Mouse (Mus musculus) heart, adult 8-10 months (tissue): ENCODE measurements around the gene Ino80b. TPM values are rescaled to one million over a fixed set of nuclear protein-coding genes. Genes with fewer than 3 reads are reported as not detected.
A peak's percentile ranks its signal among the peaks of the same experiment; 100 is the strongest.

Source experiments
- DNase-seq: peaks from one replicate; pipeline ENCODE4 v3.0.0; 2022; ENCODE audit warnings: low spot score
- total RNA-seq, 4 experiments: library from RNA; stranded (reverse); gene quantifications; 2 replicates each; pipeline ENCODE4 v1.2.4; 2022

The Ino80b gene
- total RNA-seq, 4 experiments from 2014 or later: 11.3 to 19.5 (median 15.3) TPM

DNA sequence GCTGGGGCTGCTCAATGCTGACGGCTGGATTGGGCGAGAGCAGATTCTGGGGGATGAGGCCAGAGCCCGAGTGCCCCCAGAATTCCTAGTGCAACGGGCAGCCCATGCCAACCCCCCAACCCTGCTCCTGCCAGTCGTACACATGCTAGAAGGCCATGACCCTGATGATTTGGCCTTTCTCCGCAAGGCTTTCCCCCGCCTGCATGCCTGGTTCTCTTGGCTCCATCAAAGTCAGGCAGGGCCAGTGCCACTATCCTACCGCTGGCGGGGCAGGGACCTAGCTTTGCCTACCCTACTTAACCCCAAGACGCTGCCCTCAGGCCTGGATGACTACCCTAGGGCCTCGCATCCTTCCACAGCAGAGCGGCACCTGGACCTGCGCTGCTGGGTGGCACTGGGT, 7.6 kb downstream of the Ino80b start:
- no peak for DNase-seq

DNA sequence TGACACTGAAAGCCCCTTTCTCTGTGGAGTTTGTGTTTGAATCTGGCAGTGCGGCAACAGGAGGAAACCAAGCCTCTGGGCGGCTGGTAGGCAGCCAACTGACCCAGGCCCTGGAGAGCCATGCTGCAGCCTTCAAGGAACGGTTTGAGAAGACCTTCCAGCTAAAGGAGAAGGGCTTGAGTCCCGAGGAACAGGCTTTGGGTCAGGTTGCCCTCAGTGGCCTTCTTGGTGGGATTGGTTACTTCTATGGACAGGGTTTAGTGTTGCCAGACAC, 8.1 kb downstream of the Ino80b start:
- DNase-seq: no peak

DNA sequence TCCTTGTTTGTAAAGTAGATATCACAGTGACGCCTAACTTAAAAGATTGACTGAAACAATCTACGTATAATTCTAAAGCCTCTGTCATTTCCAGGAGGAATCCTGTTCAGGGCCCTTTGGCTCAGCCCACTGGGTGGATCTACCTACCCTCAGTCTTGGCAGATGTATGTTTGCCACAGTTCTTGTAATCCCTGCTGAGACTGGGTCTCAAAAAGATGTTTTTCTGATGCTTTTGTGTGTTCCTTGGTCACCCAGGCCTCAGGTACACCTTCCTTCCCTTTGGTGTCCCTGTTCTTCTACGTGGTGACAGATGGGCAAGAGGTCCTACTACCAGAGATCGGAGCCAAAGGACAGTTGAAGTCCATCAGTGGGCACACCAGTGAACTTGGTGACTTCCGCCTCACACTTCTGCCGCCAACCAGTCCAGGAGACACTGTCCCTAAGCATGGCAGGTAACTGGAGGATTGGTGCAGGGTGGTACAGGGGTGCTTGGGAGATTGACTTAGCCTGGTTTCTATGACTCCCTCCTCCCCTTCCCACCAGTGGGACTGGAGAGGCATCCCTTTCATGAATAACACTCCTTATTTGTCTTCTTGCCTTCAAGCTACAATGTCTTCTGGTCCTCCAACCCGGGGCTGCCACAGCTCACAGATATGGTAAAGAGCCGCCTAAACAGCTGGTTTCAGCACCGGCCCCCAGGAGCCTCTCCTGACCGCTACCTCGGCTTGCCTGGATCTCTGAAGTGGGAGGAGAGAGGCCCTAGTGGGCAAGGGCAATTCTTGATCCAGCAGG, 8.7 kb downstream of the Ino80b start:
- DNase-seq: no peak

DNA sequence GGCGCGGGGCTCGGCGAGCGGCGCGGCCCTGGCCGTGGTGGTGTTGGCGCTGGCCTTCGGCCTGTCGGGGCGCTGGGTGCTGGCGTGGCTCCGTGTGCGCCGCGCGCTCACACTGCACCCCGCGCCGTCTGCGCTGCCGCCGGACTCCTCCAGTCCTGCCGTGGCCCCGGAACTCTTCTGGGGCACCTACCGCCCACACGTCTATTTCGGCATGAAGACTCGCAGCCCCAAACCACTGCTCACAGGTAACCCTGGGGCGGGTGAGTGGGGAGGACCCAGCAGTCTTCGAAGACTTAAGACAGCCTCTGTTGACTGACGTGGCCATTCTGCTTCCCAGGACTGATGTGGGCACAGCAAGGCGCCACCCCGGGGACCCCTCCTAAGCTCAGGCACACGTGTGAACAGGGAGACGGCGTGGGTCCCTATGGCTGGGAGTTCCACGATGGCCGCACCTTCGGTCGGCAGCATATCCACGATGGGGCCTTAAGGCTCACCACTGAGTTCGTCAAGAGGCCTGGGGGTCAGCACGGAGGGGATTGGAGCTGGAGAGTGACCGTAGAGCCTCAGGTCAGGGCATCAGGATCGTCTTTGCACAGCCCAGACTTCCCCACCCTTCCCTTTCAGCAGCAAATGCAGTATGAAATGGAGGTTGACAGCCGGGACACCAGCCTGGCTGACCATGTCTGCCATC, 9.4 kb downstream of the Ino80b start:
- DNase-seq: no peak

DNA sequence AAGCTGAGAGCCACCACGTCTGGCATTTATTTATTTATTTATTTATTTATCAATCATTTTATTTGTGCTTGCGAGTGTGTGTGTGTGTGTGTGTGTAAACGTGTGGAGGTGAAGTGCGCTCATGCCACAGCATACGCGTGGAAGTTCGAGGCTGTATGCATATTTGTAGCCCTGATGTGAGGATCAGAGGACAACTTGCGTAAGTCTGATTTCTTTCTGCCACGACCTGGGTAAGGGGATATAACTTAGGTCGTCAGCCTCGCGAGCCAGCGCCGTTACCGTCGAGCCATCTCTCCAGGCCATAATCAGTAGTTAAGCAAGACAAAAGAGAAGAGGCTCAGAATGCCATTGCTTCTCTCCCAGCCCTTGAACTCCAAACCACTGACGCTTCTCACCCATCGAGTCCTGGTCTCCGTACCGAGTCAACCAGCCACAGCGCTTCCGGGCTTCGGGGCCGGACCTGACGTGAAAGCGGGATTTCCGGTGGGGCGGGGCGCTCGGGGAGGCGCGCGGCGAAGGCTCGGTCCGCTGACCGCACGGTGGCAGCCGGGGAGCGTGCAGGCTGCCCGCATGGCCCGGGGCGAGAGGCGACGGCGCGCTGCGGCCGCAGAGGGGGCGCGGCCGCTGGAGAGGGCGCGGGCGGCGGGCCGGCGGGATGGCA, 10.1 kb downstream of the Ino80b start, which contains the start of gene Mogs:
Gene Mogs (plus strand): TSS at position 486 of the 661 bp plus-strand sequence.
- DNase-seq: peak; percentile 95

DNA sequence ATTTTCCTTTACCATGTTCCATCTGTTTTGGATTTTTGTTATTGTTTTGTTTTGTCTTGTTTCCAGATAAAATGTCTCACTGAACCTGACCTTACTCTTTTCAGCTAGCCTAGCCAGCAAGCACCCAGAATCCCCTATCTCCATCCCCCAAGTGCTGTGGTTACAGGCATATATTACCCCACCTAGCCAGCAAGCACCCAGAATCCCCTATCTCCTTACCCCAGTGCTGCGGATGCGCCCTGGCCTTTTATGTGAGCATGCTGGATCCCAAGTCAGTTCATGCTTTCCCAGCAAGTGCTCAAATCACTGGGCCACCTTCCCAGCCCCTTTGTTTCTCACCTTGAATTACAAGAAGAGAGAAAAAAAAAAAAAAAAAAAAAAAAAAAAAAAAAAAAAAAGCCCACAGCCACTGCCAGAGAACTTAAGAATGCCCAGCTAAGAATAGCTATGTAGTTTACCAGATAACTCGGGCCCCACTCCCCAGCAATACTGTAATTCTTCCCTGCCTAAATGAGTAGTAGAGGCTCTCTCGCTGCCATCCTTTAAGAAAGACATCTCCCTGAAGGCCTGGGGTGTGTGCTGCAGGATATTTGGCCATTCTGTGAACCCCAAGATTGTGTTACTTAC, 13.6 kb downstream of the Ino80b start:
- no peak for DNase-seq

DNA sequence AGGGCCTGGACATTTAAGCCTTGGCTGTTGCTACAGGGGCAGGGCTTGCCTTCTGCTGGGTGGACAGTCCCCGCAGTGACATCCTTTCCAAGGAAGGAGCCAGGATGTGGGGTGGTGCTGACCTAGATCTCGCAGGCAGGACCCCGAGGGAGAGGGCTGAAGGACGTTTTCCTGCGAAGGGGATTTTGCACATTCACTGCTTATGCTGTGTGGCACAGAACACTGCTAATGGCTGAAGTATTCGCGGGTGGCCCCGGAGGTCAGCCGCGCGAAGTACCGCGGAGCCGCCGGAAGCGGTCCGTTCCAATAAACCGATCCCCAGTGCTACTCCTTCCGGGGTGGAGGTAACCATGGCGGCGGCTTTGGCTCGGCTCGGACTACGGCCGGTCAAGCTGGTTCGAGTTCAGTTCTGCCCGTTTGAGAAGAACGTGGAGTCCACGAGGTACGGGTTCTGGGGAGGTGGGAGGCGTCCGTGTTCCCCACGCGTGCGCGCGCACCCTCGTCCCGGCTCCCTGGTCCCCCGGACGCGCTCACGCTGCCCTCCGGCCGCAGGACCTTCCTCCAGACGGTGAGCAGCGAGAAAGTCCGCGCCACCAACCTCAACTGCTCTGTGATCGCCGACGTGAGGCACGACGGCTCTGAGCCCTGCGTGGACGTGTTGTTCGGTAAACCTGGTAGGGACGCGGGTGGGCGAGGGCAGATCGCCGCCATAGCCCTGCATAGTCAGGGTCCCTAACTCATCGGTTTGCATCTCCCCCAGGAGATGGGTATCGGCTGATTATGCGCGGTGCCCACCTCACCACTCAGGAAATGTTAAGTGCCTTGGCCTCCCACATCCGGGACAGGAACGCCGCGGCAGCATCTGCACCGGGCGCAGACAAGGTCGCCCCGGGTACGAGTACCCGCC, 16.2 kb downstream of the Ino80b start, which contains the start of gene Mrpl53:
Gene Mrpl53 (plus strand): TSS at position 279 of the 907 bp plus-strand sequence.
- DNase-seq: peak; percentile 78

DNA sequence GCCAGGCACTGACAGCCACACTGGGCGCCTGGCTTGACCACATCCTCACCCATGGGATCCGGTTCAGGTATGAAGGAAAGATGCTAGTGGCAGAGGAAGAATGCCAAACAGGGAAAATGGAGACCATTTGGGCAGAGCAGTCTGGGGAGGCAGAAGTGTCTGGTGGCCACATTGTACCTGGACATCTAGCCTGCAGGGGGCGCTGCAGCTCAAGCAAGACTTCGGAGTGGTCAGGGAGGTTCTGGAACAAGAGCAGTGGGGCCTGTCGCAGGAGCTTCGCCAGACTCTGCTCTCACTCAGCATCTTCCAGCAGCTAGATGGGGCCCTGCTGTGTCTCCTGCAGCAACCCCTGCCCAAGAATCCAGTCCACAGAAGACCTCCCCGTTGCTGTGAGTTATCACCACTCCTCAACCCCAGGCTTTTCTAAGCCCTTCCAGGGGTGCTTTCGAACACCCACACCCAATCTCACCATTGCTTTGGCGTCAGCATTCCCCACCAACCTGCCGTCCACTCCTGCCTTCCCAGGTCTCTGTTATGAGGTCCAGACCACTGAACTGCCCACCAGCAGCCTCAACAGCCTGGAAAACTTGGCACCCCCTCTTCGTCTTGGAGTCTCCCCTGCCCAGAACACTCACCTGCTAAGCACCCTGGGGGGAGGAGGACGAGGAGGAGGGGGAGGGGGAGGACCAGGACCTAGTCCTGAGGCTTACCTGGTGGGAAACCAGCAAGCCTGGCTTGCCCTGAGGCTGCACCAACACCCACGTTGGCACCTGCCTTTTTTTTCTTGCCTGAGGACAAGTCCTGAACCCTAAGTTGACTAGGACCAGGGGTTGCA, 17.4 kb downstream of the Ino80b start:
- DNase-seq: peak; percentile 53

DNA sequence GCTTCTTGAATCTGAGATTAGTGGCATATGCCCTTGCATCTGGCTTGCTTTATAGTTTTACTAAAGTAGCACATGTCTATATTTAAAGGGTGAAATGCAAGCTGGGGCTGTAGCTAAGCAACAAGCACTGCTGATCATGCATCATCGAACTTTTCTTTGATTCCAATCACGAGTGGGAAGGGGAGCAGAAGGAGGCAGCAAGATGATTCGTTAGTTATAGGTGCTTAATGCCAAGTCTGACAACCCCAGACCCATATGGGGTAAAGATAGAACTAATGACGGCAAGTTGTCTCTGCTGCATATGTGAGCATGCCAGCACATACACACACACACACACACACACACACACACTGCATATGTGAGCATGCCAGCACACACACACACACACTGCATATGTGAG, 21.1 kb downstream of the Ino80b start:
- no peak for DNase-seq

DNA sequence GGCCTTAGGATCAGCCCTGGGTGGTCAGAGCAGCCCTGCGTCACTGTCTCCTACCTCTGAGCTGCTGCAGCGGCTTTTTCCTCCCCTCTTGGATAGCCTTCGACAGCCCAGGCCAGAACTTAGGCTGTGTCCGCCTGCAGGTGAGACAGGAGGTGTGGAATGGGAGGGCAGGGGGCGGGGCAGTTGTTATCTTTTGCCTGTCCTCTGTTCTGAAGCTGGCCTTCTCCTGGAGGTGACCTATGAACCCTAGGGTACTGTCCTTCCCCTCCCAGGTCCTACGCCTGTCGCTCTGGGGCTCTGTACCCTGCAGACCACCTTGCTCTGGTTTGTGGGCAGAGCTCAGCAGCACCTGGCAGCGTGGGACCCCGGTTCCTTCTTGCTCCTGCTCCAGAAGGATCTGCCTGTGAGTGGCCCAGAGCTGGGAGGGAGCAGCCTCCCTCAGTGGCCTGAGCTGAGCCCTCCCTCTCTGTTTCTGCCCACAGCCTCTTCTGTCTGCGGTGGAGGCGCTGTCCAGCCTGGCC, 22.0 kb downstream of the Ino80b start:
- no peak for DNase-seq

DNA sequence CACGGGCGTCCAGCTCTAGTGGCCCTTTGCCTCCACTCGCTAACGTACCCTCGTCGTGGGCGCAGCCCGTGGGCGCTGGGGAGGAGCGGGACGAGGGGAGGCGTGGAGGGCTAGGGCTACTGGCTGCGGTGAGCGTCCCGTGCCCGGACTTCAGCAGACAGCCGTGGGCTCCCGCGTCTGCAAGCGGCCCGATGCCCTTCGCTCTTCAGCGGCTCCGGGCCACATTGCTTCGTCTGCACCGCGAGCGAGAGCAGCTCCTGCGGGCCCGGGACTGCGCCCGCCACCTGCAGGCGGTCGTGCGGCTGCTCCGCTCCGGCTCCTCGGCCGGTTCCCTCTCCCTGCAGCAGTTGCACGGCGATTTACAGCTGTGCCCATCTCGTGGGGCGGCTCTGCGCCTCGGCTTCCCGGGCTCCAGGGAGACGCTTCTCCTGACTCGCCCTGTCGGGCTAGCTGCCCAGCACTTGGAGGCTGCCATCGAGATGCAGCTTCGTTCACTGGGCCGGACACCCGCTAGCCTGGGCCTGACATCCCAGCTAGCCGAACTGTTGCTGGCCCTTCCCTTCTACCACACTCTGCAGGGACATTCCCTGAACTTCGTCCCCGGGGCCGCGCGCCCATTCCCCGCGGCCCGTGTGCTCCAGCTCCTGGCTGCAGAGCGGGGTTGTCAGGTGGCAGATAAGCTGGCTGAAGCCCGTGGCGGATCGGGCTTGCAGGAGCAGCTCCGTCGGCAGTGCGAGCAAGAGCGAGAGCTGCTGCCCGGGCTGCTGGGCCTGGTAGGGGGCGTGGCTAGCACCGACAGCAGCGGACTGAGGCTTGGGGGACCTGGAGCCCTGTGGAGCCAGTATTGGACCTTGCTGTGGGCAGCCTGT, 23.3 kb downstream of the Ino80b start:
- peak; percentile 37 for DNase-seq

DNA sequence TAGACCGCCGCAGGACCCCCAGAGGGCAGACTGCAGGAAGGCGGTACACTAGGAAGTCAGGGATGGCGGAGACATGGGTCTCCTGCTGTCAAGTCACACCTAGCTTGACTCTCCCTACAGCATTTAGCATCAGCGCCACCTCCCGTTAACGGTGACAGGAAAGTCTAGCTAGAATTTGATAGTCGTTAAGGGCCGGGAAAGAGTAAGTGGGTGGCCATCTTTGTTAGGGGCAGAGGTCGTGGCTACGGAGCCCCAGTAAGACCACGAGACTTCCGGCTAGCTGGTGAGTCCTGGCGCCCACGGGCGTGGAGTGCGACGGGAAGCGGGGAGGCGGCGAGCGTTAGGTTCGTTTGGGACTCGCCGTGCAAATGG, 23.9 kb downstream of the Ino80b start, which contains the start of the genes Ccdc142 and Gm42688:
Gene Ccdc142 (plus strand): TSS at position 286 of the 372 bp plus-strand sequence.
Gene Gm42688 (plus strand): TSS at position 302 of the 372 bp plus-strand sequence.
- DNase-seq: peak; percentile 92

DNA sequence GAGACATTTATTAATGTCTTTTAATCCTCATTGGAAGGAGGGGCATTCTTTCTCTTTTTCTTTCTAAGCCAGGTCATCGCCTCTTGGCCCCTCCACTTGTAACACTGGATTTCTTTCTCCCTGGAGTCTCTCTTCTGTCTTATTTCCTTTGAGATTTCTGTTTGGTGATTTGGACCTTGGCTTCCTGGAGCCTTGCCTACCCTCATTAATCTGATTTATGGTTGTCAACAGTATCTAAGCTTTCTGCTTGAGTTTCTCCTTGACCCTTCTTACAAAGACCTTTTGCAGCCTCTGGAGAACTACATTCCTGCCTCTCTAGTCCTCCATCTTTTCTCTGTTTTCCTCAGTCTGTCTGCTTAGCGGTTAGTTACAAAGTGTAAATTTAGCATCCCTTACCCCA, 26.8 kb downstream of the Ino80b start:
- no peak for DNase-seq

DNA sequence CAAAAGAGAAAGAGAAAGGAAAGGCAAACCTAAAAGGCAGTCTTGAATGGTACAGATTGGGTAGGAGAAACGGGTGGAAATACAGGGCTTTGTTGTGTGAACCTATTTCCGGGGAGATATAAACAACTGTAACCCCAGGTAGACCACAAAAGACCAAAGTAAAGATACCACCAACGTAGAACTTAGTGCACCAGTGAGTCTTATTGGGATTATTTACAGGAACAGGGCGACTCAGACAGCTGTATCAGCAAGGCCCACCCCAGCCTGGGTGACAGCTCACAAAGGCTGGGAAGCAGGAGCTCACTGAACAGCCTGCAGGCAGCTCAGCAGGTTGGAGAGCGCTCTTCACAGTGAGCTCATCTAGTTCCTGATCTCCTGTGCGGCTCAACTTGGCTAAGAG, 29.3 kb downstream of the Ino80b start:
- no peak for DNase-seq

DNA sequence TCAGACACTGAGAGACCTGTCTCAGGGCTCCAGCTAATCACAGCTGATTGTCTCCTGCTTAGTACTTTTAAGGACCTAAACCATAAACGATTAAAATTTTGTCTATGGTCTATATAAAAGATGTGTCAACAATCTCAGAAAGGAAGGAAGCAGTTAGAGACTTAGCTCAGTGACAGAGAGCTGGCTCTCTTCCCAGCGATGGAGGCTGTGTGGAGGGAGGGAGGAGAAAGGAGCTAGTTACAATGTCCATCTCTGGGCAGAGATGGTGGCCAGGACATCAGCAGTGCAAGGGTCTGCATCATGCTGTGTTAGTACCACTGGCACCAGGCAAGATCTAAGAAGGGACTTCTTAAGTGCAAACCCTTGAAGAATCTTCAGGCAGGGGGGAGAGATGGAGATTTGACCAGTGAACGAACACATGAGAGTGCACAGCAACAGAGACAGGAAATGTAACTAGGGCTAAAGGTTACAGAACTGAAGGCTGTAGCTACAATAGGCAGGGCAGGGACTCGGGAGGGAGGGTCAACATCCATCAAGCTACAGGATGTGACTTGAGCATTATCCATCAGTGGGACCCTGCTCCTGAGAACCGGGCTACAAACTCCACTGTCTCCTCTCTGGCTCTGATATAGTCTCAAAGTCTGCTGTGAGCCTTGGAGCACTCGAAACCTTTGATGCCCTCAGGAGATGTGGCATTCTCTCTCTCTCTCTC, 32.7 kb downstream of the Ino80b start:
- no peak for DNase-seq

DNA sequence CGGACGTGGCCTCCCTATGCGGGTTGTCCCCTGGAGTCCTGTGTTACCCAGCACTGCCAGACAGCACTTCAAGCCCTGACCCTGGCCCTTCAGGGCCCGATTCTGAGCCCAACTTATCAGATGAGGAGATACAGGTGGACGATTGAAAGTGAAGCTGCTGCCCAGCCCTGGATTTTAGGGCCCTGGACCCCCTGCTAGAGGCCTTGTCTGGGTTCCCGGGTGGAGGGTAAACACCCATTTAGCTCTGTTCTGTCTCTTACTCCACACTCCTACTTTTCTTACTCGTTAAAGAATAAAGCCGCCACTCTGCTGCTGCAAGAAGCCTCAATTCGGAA, 37.3 kb downstream of the Ino80b start:
- no peak for DNase-seq

DNA sequence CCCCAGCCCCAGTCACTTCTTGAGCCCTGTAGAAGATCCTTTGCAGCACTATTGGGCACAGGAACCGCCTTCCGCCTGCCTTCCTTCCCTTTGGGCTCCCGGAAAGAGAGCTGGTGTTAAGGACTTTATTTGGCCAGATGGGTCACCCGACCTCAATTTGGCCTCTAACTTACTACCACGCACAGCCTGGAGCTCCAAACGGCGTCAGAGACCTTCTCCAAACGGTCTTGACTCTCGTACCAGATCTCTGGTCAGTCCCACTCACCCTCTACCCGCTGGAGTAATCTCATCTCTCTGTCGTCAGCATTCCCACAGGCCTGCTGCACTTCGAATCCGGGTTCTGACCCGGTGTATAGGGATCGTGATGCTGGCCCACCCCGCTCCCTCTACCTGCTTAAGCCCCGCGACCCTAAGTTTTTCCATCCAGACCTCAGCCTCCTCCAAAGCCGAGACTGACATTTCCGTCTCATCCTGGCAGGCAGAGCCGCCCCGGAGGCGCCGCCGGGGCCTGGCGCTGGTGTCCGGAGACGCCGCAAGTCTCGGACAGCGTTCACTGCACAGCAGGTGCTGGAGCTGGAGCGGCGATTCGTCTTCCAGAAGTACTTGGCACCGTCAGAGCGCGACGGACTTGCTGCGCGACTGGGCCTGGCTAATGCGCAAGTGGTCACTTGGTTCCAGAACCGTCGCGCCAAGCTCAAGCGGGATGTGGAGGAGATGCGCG, 37.9 kb downstream of the Ino80b start:
- DNase-seq: peak; percentile 41
